Mouse (Mus musculus) intestine, embryonic 16.5 days (tissue): Measurements from ENCODE around the gene Cry1. TPM values are rescaled to one million over a fixed set of nuclear protein-coding genes. Genes with fewer than 3 reads are reported as not detected.

Experiments used
- ATAC-seq: fragments of 200-750 bp; cut with Nextera tagmentation; 2 replicates; pipeline ENCODE4 v1.8.0; 2017; ENCODE audit warnings: moderate TSS enrichment, moderate library complexity
- H3K27ac ChIP-seq: fragments of 300-500 bp; sonication (generic); 2 replicates; pipeline ENCODE4 v1.5.1; 2014; ENCODE audit warnings: mild to moderate bottlenecking, low read length
- H3K27me3 ChIP-seq: fragments of 300-500 bp; sonication (generic); replicated peaks from 2 replicates; pipeline ENCODE4 v1.6.1; 2014; ENCODE audit warnings: low read length, control low read depth, mixed read lengths; ENCODE audit not compliant: control insufficient read depth, insufficient read depth
- H3K36me3 ChIP-seq: fragments of 300-500 bp; sonication (generic); 2 replicates; pipeline ENCODE4 v1.6.1; 2014; ENCODE audit warnings: low read length, control low read depth; ENCODE audit not compliant: control insufficient read depth, insufficient read depth
- H3K4me1 ChIP-seq: fragments of 300-500 bp; sonication (generic); 2 replicates; pipeline ENCODE4 v1.6.1; 2014; ENCODE audit warnings: low read length, control low read depth, mixed read lengths; ENCODE audit not compliant: control insufficient read depth, insufficient read depth
- H3K4me2 ChIP-seq: fragments of 300-500 bp; sonication (generic); 2 replicates; pipeline ENCODE4 v1.6.1; 2014; ENCODE audit warnings: low read depth, low read length, control low read depth
- H3K4me3 ChIP-seq: fragments of 300-500 bp; sonication (generic); 2 replicates; pipeline ENCODE4 v1.5.1; 2014; ENCODE audit warnings: mild to moderate bottlenecking, low read length
- H3K9ac ChIP-seq: fragments of 300-500 bp; sonication (generic); 2 replicates; pipeline ENCODE4 v1.6.1; 2014; ENCODE audit warnings: low read depth, low read length
- H3K9me3 ChIP-seq: fragments of 300-500 bp; sonication (generic); 2 replicates; pipeline ENCODE4 v1.6.1; 2016; ENCODE audit warnings: low read length, control low read depth; ENCODE audit not compliant: control insufficient read depth
- WGBS: fragments of 180-500 bp; shearing (Covaris S2); extraction: QIAGEN DNeasy Blood & Tissue Kit; methylation state at CpG from one replicate; pipeline ENCODE4 v1.1.7; 2014; 5-methylcytosine and 5-hydroxymethylcytosine counted together
- polyA plus RNA-seq: library from polyadenylated mRNA; unstranded; fragments of >200 nt; fragmentation: Nextera tagmentation; extraction: Ambion mirVana; gene quantifications from 2 replicates; pipeline ENCODE4 v1.2.1, GENCODE M21; 2015

Gene Cry1
- polyA plus RNA-seq, 1 experiment from 2014 or later: 23.9 TPM

DNA sequence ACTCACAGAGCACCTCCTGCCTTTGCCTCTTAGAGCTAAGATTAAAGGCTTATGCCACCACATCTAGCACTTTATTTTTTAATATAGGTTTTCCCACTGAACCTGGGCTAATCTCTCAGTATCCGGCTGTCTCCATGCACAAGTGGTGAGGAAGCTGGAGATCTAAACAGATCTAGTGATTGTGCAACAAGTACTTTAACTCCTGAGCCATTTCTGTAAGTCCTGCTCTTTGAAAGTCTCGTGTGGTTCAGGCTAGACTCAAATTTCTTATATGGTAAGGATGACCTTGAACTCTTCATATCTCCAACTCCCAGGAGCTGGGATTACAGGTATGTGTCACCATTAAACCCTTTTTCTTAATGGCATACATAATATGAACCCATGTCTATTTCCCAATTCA is 8.2 kb downstream of the Cry1 start:
- ATAC-seq: peak; percentile 62
- whole genome bisulfite sequencing: 53% methylated on average over 2 of the region's 2 CpGs
- H3K4me3 ChIP-seq: no peak overlapping the region
- H3K27me3 ChIP-seq: no peaks in the 10 kb centered on the region
- H3K4me1 ChIP-seq: 0 out of 2 replicates have a peak, but pooled peaks cover 2% of the 10 kb centered on the region
- H3K27ac ChIP-seq: no peak overlapping the region
- no peaks in the 10 kb centered on the region for H3K9me3 ChIP-seq
- H3K36me3 ChIP-seq: no peaks in the 10 kb centered on the region
- H3K4me2 ChIP-seq: no peak overlapping the region
- H3K9ac ChIP-seq: no peak overlapping the region

DNA sequence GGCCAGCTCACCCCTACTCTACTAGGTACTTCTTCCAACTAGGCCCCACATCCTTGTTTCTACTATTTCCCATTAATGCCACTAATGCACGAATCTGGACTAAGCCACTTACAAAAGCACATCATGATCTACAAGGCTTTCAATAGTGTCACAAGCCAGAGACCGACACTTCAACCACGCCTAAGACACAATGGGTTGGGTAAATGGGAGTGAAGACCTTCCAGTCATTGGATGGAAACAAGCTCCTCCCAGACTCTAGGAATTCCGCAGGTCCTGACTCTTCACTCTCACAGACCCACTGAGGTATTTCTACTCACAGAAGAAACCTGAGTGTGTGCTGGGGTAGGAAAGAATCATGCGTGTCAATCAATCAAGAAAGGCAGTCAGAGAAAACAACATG is 19.6 kb downstream of the Cry1 start:
- Histone ChIP-seq H3K9me3 (no peaks in the 10 kb centered on the region), H3K4me3 (no peak overlapping the region), H3K4me1 (no peaks in the 10 kb centered on the region), H3K27me3 (no peaks in the 10 kb centered on the region), H3K4me2 (no peak overlapping the region), H3K9ac (no peak overlapping the region), H3K36me3 (no peaks in the 10 kb centered on the region), H3K27ac (no peak overlapping the region)
- no peak for ATAC-seq
- 92% methylated on average over 5 of the region's 5 CpGs for WGBS

DNA sequence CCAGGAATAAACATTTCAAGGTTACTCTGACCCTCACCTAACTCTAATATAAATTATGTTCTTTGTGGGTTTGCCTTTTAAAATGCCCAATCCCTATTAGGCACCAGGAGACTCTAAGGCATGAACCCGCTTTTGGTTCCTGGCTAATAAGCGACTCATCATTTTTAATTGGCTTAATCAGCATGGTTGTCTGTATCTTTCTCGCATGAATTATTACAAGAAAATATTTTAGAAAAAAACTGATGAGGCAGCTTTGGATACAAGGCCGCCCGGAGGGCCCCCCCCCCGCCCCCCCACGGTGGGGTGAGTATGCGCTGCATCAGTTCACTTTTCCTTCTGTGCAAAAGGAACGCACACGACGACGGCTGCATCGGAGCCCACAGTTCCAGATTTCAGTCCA is 20.1 kb downstream of the Cry1 start:
- no peaks in the 10 kb centered on the region for H3K9me3 ChIP-seq
- H3K36me3 ChIP-seq: no peaks in the 10 kb centered on the region
- no peak overlapping the region for H3K27ac ChIP-seq
- no peak overlapping the region for H3K4me3 ChIP-seq
- ATAC-seq: no peak
- H3K4me1 ChIP-seq: no peaks in the 10 kb centered on the region
- no peaks in the 10 kb centered on the region for H3K27me3 ChIP-seq
- no peak overlapping the region for H3K9ac ChIP-seq
- no peak overlapping the region for H3K4me2 ChIP-seq
- WGBS: 91% methylated on average over 13 of the region's 13 CpGs

DNA sequence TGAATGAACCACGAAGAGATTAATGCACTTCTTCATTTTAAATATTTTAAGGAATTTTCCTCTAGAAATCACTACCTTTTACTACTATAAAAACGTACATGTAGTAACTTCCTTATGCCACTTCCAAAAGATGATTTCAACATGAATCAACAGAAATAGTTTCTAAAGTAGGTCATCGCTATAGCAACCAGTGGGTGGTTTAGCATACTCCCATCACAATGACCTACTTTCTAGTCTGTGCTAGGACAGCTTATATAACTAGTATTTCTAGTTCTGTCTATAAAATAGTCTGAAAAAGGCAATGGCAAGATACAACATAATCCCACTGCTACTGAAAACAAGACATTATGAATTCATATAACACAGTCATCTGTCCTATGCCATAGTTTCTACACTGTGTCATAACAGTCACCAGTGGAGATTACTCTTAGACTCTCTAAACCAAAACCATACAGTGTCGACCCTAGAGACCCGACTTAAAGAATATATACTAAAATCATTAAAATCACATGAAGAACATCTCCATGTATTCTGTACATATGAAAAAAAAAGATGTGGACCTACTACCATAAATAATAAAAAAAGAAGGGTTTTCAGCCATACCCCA is 23.0 kb downstream of the Cry1 start:
- ATAC-seq: peak; percentile 72
- Histone ChIP-seq H3K36me3 (no peaks in the 10 kb centered on the region), H3K4me3 (no peak overlapping the region), H3K27ac (no peak overlapping the region), H3K4me2 (no peak overlapping the region), H3K4me1 (no peaks in the 10 kb centered on the region), H3K27me3 (no peaks in the 10 kb centered on the region), H3K9me3 (no peaks in the 10 kb centered on the region), H3K9ac (no peak overlapping the region)
- WGBS: 72% methylated on average over 5 of the region's 5 CpGs

DNA sequence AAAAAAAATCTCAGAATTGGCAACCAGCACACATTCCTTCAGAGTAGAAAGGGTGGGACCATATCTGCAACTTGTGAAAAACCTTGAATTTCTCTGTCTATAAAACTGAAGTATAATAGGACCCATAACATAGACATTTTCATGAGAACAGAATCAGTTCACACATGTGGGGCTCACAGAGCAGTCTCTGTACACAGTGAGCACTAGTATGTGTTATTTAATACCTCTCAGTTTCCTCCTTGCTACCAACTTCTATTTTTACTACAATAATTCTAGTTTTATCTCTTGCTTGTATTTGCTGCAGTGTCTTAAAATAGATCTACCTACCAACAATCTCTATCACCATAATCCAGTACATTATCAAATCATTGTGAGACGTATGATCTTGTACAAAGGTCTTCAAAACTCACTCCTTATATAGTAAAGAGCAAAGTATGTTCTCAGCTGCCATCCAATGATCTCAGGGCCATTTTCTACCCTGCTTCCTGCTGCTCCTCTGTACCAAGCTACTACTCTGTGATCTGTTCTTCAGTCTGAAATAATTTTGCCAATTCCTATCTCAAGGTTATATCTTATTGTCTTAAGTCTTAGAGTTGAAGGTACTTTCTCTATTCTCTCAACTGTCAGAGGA is 24.8 kb downstream of the Cry1 start:
- 53% methylated on average over 1 of the region's 1 CpGs for WGBS
- Histone ChIP-seq H3K9ac (no peak overlapping the region), H3K27me3 (no peaks in the 10 kb centered on the region), H3K36me3 (no peaks in the 10 kb centered on the region), H3K27ac (no peak overlapping the region), H3K4me2 (no peak overlapping the region), H3K4me3 (no peak overlapping the region), H3K9me3 (no peaks in the 10 kb centered on the region), H3K4me1 (no peaks in the 10 kb centered on the region)
- peak; percentile 87 for ATAC-seq

DNA sequence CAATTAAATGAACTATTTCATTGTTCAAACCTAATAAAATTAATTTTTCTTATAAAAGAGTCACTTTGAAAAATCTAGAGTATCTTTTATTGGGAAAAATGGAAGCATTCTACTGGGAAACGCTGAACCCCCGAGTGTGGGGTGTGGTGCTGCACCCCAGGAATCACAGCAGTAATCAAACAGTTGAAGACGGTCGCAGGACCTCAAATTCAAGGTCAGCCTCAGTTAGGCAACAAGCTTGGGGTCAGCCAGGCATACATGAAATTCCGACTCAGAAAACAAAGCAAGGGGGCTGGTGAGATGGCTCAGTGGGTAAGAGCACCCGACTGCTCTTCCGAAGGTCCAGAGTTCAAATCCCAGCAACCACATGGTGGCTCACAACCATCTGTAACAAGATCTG is 27.4 kb downstream of the Cry1 start:
- Histone ChIP-seq H3K27me3 (no peaks in the 10 kb centered on the region), H3K36me3 (no peaks in the 10 kb centered on the region), H3K4me2 (no peak overlapping the region), H3K4me1 (no peaks in the 10 kb centered on the region), H3K27ac (no peak overlapping the region), H3K9ac (no peak overlapping the region), H3K9me3 (no peaks in the 10 kb centered on the region), H3K4me3 (no peak overlapping the region)
- WGBS: 91% methylated on average over 7 of the region's 7 CpGs
- no peak for ATAC-seq

DNA sequence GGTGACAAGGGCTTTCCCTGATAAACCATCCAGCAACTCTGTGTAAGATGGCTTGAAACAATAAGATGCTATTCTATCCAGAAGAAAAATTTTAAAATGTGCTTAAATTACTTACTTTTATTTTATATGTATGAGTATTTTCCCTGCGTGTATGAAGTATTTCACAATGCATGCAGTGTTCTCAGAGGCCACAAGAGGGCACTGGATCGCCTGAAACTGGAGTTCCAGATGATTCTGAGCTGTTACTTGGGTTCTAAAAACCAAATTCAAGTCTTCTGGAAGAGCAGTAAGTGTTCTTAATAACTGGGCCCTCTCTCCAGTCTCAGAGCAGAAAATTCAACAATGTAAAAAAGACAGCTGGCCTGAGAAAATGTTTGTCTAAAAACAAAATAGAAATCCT is 30.7 kb downstream of the Cry1 start:
- H3K36me3 ChIP-seq: no peaks in the 10 kb centered on the region
- H3K4me3 ChIP-seq: no peak overlapping the region
- no peaks in the 10 kb centered on the region for H3K27me3 ChIP-seq
- 16% methylated on average over 2 of the region's 2 CpGs for WGBS
- no peaks in the 10 kb centered on the region for H3K4me1 ChIP-seq
- no peak overlapping the region for H3K4me2 ChIP-seq
- no peak overlapping the region for H3K9ac ChIP-seq
- no peaks in the 10 kb centered on the region for H3K9me3 ChIP-seq
- H3K27ac ChIP-seq: no peak overlapping the region
- ATAC-seq: no peak

DNA sequence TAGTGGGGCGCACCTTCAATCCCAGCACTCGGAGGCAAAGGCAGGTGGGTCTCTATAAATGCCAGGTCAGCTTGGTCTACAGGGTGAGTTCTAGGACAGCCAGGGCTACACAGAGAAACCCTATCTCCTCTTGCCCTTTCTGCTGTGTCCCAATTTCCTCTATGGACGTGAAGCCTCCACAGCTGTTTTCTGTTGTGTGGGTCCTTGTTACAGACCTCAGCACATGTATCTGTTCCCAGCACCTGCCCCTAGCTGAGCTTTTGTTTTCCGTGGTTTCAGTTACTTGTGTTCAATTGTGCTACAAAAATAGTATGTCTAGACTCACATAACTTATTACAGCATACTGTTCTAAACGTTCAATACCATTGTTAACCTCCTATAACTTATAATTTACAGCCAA is 35.6 kb downstream of the Cry1 start:
- H3K4me1 ChIP-seq: no peaks in the 10 kb centered on the region
- H3K27ac ChIP-seq: no peak overlapping the region
- no peaks in the 10 kb centered on the region for H3K27me3 ChIP-seq
- WGBS: 91% methylated on average over 5 of the region's 5 CpGs
- H3K9me3 ChIP-seq: no peaks in the 10 kb centered on the region
- no peak for ATAC-seq
- no peak overlapping the region for H3K9ac ChIP-seq
- H3K36me3 ChIP-seq: 0 out of 2 replicates have a peak, but pooled peaks cover 4% of the 10 kb centered on the region
- H3K4me3 ChIP-seq: no peak overlapping the region
- H3K4me2 ChIP-seq: no peak overlapping the region

DNA sequence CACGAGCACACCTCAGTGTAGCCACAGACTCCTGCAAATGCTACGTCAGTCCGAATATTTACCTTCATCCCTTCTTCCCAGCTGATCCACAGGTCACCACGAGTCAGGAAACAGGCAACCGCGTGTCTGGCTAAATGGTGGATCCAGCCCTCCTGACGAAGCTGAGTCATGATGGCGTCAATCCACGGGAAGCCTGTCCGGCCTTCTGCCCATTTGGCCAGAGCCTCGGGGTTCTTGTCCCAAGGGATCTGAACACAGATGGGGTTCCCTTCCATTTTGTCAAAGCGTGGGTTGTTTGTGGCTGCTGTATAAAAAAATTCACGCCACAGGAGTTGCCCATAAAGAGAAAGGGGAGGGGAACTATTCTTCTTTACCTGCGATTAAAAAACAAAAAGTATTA is 38.6 kb downstream of the Cry1 start:
- Histone ChIP-seq H3K4me1 (no peaks in the 10 kb centered on the region), H3K36me3 (0 out of 2 replicates have a peak, but pooled peaks cover 4% of the 10 kb centered on the region), H3K9me3 (no peaks in the 10 kb centered on the region), H3K27me3 (no peaks in the 10 kb centered on the region), H3K4me3 (no peak overlapping the region), H3K4me2 (no peak overlapping the region), H3K9ac (no peak overlapping the region), H3K27ac (no peak overlapping the region)
- ATAC-seq: no peak
- WGBS: 84% methylated on average over 14 of the region's 14 CpGs

DNA sequence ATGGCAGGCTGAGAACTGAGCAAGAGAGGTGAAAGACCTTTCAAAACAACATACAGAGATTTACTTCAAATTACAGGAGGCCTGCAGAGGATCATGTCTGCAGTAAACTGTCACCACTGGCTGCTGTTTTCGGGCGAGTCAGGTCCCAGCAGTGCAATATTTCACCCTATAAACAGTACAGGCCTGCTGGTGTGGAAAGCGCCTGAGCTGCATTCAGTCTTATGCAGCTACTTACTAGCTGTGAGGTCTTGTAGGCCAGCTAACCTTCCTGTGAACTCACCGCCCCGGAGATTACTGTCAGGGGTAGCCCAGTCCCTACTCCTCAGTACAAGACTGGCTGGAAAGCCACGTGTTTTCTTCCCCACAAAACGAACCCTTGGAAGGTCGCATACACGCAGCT is 43.4 kb downstream of the Cry1 start:
- 53% methylated on average over 9 of the region's 9 CpGs for WGBS
- no peaks in the 10 kb centered on the region for H3K9me3 ChIP-seq

More for the DNA sequence above, 43.4 kb downstream of the Cry1 start:
- H3K4me3 ChIP-seq: no peak overlapping the region
- H3K4me1 ChIP-seq: no peaks in the 10 kb centered on the region
- no peak overlapping the region; the same call in 1 of the 2 replicates for H3K27ac ChIP-seq
- H3K27me3 ChIP-seq: no peaks in the 10 kb centered on the region
- no peak overlapping the region for H3K9ac ChIP-seq
- H3K36me3 ChIP-seq: no peaks in the 10 kb centered on the region
- ATAC-seq: peak; percentile 40; the same call in 1 of the 2 replicates
- H3K4me2 ChIP-seq: no peak overlapping the region
